Mouse (Mus musculus) heart, embryonic 14.5 days (tissue): ENCODE measurements around the gene Stxbp5. TPM values are rescaled to one million over a fixed set of nuclear protein-coding genes. Genes with fewer than 3 reads are reported as not detected.
A peak's percentile ranks its signal among the peaks of the same experiment; 100 is the strongest.
"Not testable (repeated sequence)": the region's sequence is repeated elsewhere in the genome, so short reads cannot be mapped to it uniquely, and the experiment has no call there.

Experiments
- ATAC-seq: fragments of 200-750 bp; cut with Nextera tagmentation; 2 replicates; pipeline ENCODE4 v1.8.0; 2017; ENCODE audit warnings: low read depth, moderate TSS enrichment; ENCODE audit not compliant: insufficient number of reproducible peaks, insufficient read depth, low FRiP score
- H3K27ac ChIP-seq, 2 experiments: fragments of 200-500 bp in 1 of 2; fragments of 300-500 bp in 1 of 2; sonication (generic) in 1 of 2; replicated peaks in 1 of 2; 2 replicates each; pipeline ENCODE4 v1.5.1; 2012 to 2014; ENCODE audit warnings: low read depth in 2 of 2, low read length in 2 of 2, control low read depth in 1 of 2, mild to moderate bottlenecking in 1 of 2, mixed read lengths in 1 of 2; ENCODE audit not compliant: control insufficient read depth in 1 of 2, insufficient read depth in 1 of 2
- H3K27me3 ChIP-seq: fragments of 300-500 bp; sonication (generic); 2 replicates; pipeline ENCODE4 v1.6.1; 2014; ENCODE audit warnings: mild to moderate bottlenecking, low read length, control low read depth; ENCODE audit not compliant: control insufficient read depth, insufficient read depth
- H3K36me3 ChIP-seq: fragments of 300-500 bp; sonication (generic); 2 replicates; pipeline ENCODE4 v1.6.1; 2014; ENCODE audit warnings: mild to moderate bottlenecking, control low read depth, low read length, mixed read lengths; ENCODE audit not compliant: control insufficient read depth, insufficient read depth
- H3K4me1 ChIP-seq, 2 experiments: fragments of 200-500 bp in 1 of 2; fragments of 300-500 bp in 1 of 2; sonication (generic) in 1 of 2; 2 replicates each; pipeline ENCODE4 v1.6.1; 2012 to 2014; ENCODE audit warnings: low read length in 2 of 2, control low read depth in 1 of 2, mixed read lengths in 1 of 2; ENCODE audit not compliant: control insufficient read depth in 2 of 2, insufficient read depth in 2 of 2
- H3K4me2 ChIP-seq: fragments of 300-500 bp; sonication (generic); 2 replicates; pipeline ENCODE4 v1.6.1; 2014; ENCODE audit warnings: mild to moderate bottlenecking, low read length
- H3K4me3 ChIP-seq, 2 experiments: fragments of 200-500 bp in 1 of 2; fragments of 300-500 bp in 1 of 2; sonication (generic) in 1 of 2; 2 replicates each; pipeline ENCODE4 v1.5.1; 2012 to 2014; ENCODE audit warnings: low read length in 2 of 2, mild to moderate bottlenecking in 2 of 2, control low read depth in 1 of 2, low read depth in 1 of 2, moderate library complexity in 1 of 2; ENCODE audit not compliant: control insufficient read depth in 1 of 2, insufficient read depth in 1 of 2
- H3K9ac ChIP-seq: fragments of 300-500 bp; sonication (generic); 2 replicates; pipeline ENCODE4 v1.6.1; 2014; ENCODE audit warnings: mild to moderate bottlenecking, low read length
- H3K9me3 ChIP-seq: fragments of 300-500 bp; sonication (generic); 2 replicates; pipeline ENCODE4 v1.6.1; 2016; ENCODE audit warnings: low read length, control low read depth; ENCODE audit not compliant: control insufficient read depth
- WGBS: fragments of 180-500 bp; shearing (Covaris S2); extraction: QIAGEN DNeasy Blood & Tissue Kit; methylation state at CpG from one replicate; pipeline ENCODE4 v1.1.7; 2014; 5-methylcytosine and 5-hydroxymethylcytosine counted together
- polyA plus RNA-seq: library from polyadenylated mRNA; unstranded; fragments of >200 nt; fragmentation: Nextera tagmentation; extraction: Ambion mirVana; gene quantifications from 2 replicates; pipeline ENCODE4 v1.2.1, GENCODE M21; 2014

Gene Stxbp5
- polyA plus RNA-seq, 1 experiment from 2014 or later, result 4.9 TPM

DNA sequence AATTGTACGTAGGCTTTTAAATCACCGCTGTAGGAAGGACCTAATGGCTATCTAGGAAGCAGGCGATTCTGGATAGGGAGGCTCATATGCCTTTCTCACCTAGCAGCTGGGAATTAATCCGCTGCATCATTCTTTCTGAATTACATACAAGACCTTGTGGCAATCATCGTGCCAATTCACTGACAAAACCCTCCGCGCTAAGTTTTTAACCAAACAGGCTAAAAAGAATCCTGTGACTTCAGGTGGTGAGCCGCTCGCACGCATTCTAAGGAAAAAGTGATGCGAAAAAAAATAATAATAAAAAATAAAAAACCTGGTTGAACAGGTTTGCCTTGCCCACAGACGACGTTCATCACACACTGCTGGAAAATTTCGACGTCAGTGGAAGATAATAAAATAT is 1.1 kb downstream of the Stxbp5 start:
- no peaks in the 10 kb centered on the region for H3K27me3 ChIP-seq
- peak overlapping the region; percentile 91 for H3K9ac ChIP-seq
- no peak for ATAC-seq
- H3K36me3 ChIP-seq, result no peaks in the 10 kb centered on the region; the same call in 1 of the 2 replicates
- peak overlapping the region; percentile 99 for H3K4me2 ChIP-seq
- peak overlapping the region; percentile 84 to 86; a peak in 3 of 4 replicates for H3K4me3 ChIP-seq
- no peaks in the 10 kb centered on the region for H3K9me3 ChIP-seq
- WGBS, result 1% methylated on average over 15 of the region's 15 CpGs
- no peak overlapping the region for H3K27ac ChIP-seq
- H3K4me1 ChIP-seq, result peaks cover 0 to 9% of the 10 kb centered on the region in 2 experiments; a peak in 1 of 4 replicates

DNA sequence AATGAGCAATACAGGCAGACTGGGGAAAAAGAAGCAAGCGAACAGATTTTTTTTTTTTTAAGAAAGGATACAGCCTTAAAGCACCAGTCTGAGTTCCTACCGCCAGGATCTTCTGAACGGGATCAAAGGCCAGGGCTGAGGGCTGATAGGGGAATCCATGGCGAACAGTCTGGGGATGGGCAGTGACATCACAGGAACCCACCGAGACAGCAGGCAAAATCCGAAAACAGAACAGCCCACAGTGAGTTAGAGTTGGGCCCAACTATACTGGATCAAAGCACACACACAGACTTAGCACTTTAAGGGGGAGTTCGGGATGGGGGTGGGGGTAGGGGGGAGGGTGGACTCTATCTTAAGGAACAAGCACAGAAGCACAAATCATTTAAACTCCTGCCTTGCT is 1.8 kb downstream of the Stxbp5 start:
- H3K27ac ChIP-seq, result no peak overlapping the region
- no peaks in the 10 kb centered on the region for H3K27me3 ChIP-seq
- H3K36me3 ChIP-seq, result no peaks in the 10 kb centered on the region; the same call in 1 of the 2 replicates
- peak overlapping the region; percentile 20 to 86; a peak in 3 of 4 replicates for H3K4me3 ChIP-seq
- ATAC-seq, result no peak
- H3K4me2 ChIP-seq, result peak overlapping the region; percentile 99
- WGBS, result 6% methylated on average over 7 of the region's 7 CpGs
- H3K4me1 ChIP-seq, result peaks cover 0 to 9% of the 10 kb centered on the region in 2 experiments; a peak in 1 of 4 replicates
- H3K9me3 ChIP-seq, result no peaks in the 10 kb centered on the region
- peak overlapping the region; percentile 91 for H3K9ac ChIP-seq

DNA sequence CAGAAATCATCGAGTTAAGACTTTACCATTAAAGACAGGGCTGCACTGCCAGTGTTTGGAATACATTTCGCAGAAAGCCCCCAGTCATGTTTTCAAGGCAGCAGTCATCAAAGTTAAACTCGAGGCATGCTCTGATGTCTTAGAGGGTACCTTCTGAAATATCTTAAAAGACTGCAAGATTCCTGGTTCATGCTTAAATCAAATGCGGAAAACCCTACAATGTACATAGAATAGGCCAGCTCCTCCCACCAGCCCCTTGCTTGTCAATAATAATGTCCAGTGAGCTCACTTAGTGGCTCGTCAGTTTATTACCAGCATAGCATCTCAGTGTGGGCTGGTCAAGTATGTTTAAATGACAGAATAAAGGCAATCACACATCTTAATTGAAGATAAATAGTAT is 3.0 kb downstream of the Stxbp5 start:
- 76% methylated on average over 5 of the region's 5 CpGs for WGBS
- no peak for ATAC-seq
- Histone ChIP-seq H3K4me1 (peaks cover 1 to 14% of the 10 kb centered on the region in 2 experiments; a peak in 3 of 4 replicates), H3K27ac (no peak overlapping the region), H3K4me3 (no peak overlapping the region), H3K9ac (no peak overlapping the region), H3K9me3 (no peaks in the 10 kb centered on the region), H3K36me3 (no peaks in the 10 kb centered on the region; the same call in 1 of the 2 replicates), H3K27me3 (no peaks in the 10 kb centered on the region), H3K4me2 (no peak overlapping the region)

DNA sequence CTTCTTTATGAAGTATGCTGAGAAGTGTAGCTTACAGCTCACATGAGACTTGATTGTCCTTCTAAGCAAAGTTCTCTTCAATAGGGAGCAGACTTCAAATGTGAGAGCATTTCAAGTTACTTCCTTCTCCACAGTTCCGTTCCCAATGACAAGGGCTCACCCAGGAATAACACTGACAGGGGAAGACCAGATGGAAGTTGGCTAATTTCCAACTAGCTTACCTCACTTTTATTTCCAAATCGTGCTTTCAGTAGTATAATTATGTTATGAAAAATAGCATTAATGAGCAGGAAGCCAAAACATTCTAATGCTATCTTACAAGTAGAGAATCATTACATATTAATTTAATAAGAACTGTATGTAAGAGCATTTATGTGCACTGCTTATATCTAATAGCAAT is 7.3 kb downstream of the Stxbp5 start:
- Histone ChIP-seq H3K36me3 (no peaks in the 10 kb centered on the region; the same call in none of the 2 replicates), H3K4me3 (no peak overlapping the region), H3K4me2 (no peak overlapping the region), H3K27me3 (no peaks in the 10 kb centered on the region), H3K4me1 (peaks cover 6 to 11% of the 10 kb centered on the region in 2 experiments; a peak in 3 of 4 replicates), H3K9ac (no peak overlapping the region), H3K9me3 (no peaks in the 10 kb centered on the region), H3K27ac (no peak overlapping the region)
- WGBS, result 27% methylated on average over 2 of the region's 2 CpGs
- no peak for ATAC-seq

DNA sequence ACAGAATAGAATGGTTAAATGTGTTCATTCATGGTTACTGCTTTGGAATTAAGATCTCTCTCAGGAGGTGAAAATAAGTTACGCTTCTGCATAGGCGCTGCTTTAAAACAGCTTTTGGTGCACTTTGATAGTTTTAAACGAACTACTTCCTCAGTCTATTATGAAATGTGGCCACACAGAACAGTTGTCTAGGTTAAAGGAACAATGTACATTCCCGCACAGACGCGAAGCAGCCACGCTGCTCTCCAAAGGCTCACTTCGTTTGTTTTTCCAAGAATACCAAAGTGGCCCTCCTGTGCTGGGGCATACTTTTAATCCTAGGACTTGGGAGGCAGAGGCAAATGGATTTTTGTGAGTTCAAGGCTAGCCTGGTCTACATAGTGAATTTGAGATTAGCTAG is 11.2 kb downstream of the Stxbp5 start:
- Histone ChIP-seq H3K9ac (no peak overlapping the region), H3K27ac (no peak overlapping the region), H3K4me2 (no peak overlapping the region), H3K4me1 (peaks cover 6 to 11% of the 10 kb centered on the region in 2 experiments; a peak in 3 of 4 replicates), H3K27me3 (no peaks in the 10 kb centered on the region), H3K36me3 (peaks cover 6% of the 10 kb centered on the region), H3K9me3 (no peaks in the 10 kb centered on the region), H3K4me3 (no peak overlapping the region)
- 71% methylated on average over 8 of the region's 8 CpGs for WGBS
- ATAC-seq, result no peak

DNA sequence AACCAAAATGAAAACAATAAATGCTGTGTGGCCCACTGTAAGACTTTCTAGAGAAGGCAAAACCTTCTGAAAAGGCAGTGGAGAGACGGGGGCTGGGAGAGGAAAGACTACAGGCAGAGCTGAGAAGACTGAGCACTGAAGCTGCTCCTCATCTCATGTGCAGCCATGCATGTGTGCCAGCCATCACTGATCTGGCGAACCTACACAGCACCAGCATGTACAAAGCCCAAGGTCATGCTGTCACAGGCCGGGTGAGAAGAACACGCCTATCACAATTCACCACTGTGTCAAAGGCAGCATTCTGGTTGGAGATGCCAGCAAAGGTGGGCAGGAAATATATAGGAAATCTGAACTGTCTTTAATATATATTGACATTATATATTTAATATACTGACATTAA is 12.2 kb downstream of the Stxbp5 start:
- 77% methylated on average over 4 of the region's 4 CpGs for WGBS
- no peak overlapping the region for H3K27ac ChIP-seq
- no peak overlapping the region for H3K9ac ChIP-seq
- no peaks in the 10 kb centered on the region for H3K27me3 ChIP-seq
- peaks cover 6% of the 10 kb centered on the region for H3K36me3 ChIP-seq
- no peak for ATAC-seq
- no peak overlapping the region for H3K4me3 ChIP-seq
- peaks cover 6 to 11% of the 10 kb centered on the region in 2 experiments; a peak in 3 of 4 replicates for H3K4me1 ChIP-seq
- no peak overlapping the region for H3K4me2 ChIP-seq
- no peaks in the 10 kb centered on the region for H3K9me3 ChIP-seq

DNA sequence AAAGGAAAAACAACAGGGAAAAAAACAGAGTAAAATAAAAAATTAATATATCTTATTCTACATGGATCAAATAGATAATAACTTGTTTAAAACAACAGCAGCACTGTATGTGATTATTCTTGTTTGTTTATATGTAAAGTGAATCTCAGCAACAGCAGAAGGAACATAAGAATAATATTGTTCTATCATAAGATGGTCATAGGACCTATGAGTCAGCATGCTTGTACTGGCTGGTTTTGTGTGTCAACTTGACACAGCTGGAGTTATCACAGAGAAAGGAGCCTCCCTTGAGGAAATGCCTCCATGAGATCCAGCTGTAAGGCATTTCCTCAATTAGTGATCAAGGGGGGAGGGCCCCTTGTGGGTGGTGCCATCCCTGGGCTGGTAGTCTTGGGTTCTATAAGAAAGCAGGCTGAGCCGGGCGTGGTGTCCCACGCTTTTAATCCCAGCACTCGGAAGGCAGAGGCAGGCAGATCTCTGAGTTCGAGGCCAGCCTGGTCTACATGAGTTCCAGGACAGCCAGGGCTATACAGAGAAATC is 19.0 kb downstream of the Stxbp5 start:
- not testable (repeated sequence) for ATAC-seq, H3K4me2 ChIP-seq, H3K9ac ChIP-seq, H3K9me3 ChIP-seq, H3K27ac ChIP-seq, H3K36me3 ChIP-seq, H3K4me1 ChIP-seq, H3K27me3 ChIP-seq, H3K4me3 ChIP-seq
- WGBS, result 84% methylated on average over 5 of the region's 5 CpGs
